Mouse (Mus musculus) forebrain, embryonic 13.5 days (tissue): ENCODE results near the gene Ovol3. TPM values are rescaled to one million over a fixed set of nuclear protein-coding genes. Genes with fewer than 3 reads are reported as not detected.

Source experiments
- ATAC-seq: fragments of 200-750 bp; cut with Nextera tagmentation; 2 replicates; pipeline ENCODE4 v1.8.0; 2017
- H3K27ac ChIP-seq: fragments of 300-500 bp; sonication (generic); 2 replicates; pipeline ENCODE4 v1.5.1; 2015; ENCODE audit warnings: inconsistent platforms, mild to moderate bottlenecking, moderate library complexity
- H3K27me3 ChIP-seq: fragments of 300-500 bp; sonication (generic); 2 replicates; pipeline ENCODE4 v1.6.1; 2015; ENCODE audit warnings: mild to moderate bottlenecking, inconsistent platforms
- H3K36me3 ChIP-seq: fragments of 300-500 bp; sonication (generic); 2 replicates; pipeline ENCODE4 v1.6.1; 2015; ENCODE audit warnings: mild to moderate bottlenecking, inconsistent platforms; ENCODE audit not compliant: poor library complexity, severe bottlenecking
- H3K4me1 ChIP-seq: fragments of 300-500 bp; sonication (generic); 2 replicates; pipeline ENCODE4 v1.6.1; 2015; ENCODE audit warnings: inconsistent platforms
- H3K4me2 ChIP-seq: fragments of 300-500 bp; sonication (generic); 2 replicates; pipeline ENCODE4 v1.6.1; 2015; ENCODE audit warnings: inconsistent platforms, mild to moderate bottlenecking, moderate library complexity
- H3K4me3 ChIP-seq: fragments of 300-500 bp; sonication (generic); 2 replicates; pipeline ENCODE4 v1.5.1; 2015; ENCODE audit warnings: mild to moderate bottlenecking, inconsistent platforms
- H3K9ac ChIP-seq: fragments of 300-500 bp; sonication (generic); 2 replicates; pipeline ENCODE4 v1.6.1; 2015; ENCODE audit warnings: mild to moderate bottlenecking, inconsistent platforms
- H3K9me3 ChIP-seq: fragments of 300-500 bp; sonication (generic); replicated peaks from 2 replicates; pipeline ENCODE4 v1.6.1; 2016; ENCODE audit warnings: inconsistent platforms
- WGBS: fragments of 180-500 bp; shearing (Covaris S2); methylation state at CpG from one replicate; pipeline ENCODE4 v1.1.7; 2015; 5-methylcytosine and 5-hydroxymethylcytosine counted together
- polyA plus RNA-seq: library from polyadenylated mRNA; unstranded; fragments of >200 nt; fragmentation: Nextera tagmentation; extraction: Ambion mirVana; gene quantifications from 2 replicates; pipeline ENCODE4 v1.2.1, GENCODE M21; 2015

The Ovol3 gene
- polyA plus RNA-seq, 1 experiment from 2014 or later: not detected

DNA sequence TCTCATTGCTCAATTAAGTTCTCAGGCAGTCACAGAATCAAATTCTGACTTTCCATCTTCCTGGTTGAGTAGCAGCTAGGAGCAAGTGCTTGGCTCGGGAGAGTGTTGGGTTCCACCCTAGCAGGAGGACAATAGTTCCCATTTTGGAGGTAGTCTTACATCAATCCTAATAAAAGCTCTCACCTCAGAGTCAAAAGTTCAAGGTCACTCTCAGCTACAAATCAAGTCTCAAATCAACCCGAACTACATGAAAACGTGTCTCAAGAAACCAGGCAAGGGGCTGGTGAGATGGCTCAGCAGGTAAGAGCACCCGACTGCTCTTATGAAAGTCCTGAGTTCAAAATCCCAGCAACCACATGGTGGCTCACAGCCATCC, 46.4 kb downstream of the Ovol3 start:
- WGBS: 90% methylated on average over 4 of the region's 4 CpGs
- Histone ChIP-seq H3K36me3 (peaks cover 71% of the 10 kb centered on the region), H3K4me1 (peaks cover 18% of the 10 kb centered on the region), H3K4me2 (no peak overlapping the region), H3K9ac (no peak overlapping the region), H3K4me3 (no peak overlapping the region), H3K27ac (no peak overlapping the region), H3K27me3 (no peaks in the 10 kb centered on the region), H3K9me3 (no peaks in the 10 kb centered on the region)
- no peak for ATAC-seq

DNA sequence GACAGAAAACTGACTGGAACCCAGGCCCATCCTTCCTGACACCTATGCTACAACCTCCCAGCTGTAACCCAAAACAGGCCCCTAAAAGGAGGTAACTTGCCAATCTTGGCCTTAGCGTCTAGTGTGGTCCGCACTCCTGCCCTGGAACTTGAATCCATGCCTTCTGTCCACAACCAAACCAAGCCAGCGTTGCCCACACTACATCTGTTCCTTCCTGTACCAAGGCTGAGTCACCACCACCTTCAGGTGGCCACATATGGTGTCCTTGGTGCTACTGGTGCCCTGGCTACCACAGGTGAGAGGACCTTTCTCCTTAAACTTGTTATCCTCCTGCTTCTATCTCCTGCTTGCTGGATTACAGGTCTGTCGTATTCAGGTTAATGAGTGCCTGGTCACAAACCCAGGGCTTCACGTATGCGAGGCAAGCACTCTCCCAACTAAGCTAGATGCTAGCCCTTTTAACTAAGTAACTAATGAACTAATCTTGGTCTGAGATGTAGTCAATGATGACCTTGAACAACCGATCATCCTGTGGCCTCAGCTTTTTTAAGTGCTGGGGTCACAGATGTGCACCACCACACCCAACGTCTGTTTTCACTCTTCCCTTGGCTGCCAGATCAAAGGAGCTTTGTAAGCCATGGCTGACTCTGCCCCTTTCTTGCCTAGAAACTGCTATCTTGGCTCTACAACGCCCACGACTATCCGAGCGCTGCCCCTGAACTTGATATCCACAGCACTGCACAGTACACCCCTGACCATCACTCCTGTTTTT, 47.0 kb downstream of the Ovol3 start:
- ATAC-seq: no peak
- H3K4me3 ChIP-seq: no peak overlapping the region
- H3K9me3 ChIP-seq: no peaks in the 10 kb centered on the region
- WGBS: 90% methylated on average over 12 of the region's 12 CpGs
- no peaks in the 10 kb centered on the region for H3K27me3 ChIP-seq
- H3K27ac ChIP-seq: no peak overlapping the region
- no peak overlapping the region for H3K4me2 ChIP-seq
- H3K9ac ChIP-seq: no peak overlapping the region
- peaks cover 71% of the 10 kb centered on the region for H3K36me3 ChIP-seq
- H3K4me1 ChIP-seq: peaks cover 21% of the 10 kb centered on the region

DNA sequence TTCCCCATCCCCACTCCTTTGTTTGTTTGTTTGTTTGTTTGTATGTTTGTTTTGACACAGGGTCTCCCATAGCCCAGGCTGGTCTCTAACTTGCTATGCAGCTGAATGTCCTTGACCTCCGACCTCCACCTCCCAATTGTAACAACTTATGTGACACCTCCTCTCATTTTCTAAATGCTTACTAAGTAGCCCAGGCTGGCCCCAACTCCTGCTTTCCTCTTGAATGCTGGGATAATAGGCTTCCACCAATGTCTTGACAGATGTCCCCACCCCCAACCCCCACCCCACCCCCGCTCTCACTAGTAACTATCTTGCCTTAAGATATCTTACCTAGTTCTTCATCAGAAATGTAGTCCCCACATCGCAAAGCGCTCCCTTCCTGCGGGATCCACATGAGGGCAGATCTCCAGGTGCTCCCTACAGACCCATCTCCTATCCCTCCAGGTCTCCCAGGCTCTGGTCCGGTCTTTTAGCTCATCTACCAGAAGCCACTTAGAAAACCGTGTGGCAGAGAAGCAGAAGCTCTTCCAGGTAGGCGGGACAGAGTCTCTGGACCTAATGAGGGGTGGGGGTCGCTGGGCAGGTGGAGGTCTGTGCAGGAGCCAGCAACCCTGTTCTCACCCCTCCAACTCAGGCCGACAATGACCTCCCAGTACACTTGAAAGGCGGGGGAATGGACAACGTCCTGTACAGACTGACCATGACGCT, 50.7 kb downstream of the Ovol3 start:
- H3K4me3 ChIP-seq: no peak overlapping the region
- H3K4me1 ChIP-seq: peaks cover 8% of the 10 kb centered on the region
- H3K36me3 ChIP-seq: peaks cover 41% of the 10 kb centered on the region
- no peaks in the 10 kb centered on the region for H3K27me3 ChIP-seq
- no peak overlapping the region for H3K9ac ChIP-seq
- WGBS: 73% methylated on average over 13 of the region's 13 CpGs
- H3K4me2 ChIP-seq: no peak overlapping the region; the same call in 1 of the 2 replicates
- ATAC-seq: no peak
- H3K27ac ChIP-seq: no peak overlapping the region
- no peaks in the 10 kb centered on the region for H3K9me3 ChIP-seq

DNA sequence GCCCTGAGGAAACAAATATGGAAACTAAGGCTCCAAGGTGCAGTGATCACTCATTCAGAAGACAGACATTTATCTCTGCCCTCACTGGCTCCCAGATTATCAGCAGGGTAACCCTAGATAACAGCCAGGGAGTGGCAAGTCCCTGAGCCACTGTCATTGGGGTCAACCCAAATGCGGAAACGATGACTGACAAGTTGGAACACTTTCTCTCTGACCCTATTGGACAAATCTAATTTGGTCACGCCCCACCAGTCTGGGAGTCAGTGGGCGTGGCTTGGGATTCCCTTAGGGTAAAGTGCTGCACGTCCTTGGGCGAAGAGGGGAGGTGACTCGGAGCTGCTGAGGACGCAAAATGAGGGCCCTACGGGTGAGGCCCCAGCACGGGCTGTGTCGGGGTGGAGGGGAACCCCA, 51.6 kb downstream of the Ovol3 start, which contains the start of gene Cox7a1:
Gene Cox7a1 (plus strand): TSS at position 266 of the 411 bp plus-strand sequence.
- Histone ChIP-seq H3K9me3 (no peaks in the 10 kb centered on the region), H3K4me3 (peak within 1 kb of the TSS; percentile 6; the same call in 1 of the 2 replicates), H3K4me1 (peaks cover 8% of the 10 kb centered on the region), H3K9ac (peak within 1 kb of the TSS; percentile 9; the same call in 1 of the 2 replicates), H3K36me3 (peaks cover 35% of the 10 kb centered on the region), H3K4me2 (peak within 1 kb of the TSS; percentile 44), H3K27ac (no peak within 1 kb of the TSS), H3K27me3 (no peaks in the 10 kb centered on the region)
- ATAC-seq: peak; percentile 60
- under 1% methylated on average over 11 of the region's 11 CpGs for WGBS

Other genes starting within 250 kb of the Ovol3 start
- 9.6 and 10.6 TPM in 2 replicates for gene Zfp14, start 184.3 kb downstream of the Ovol3 start, polyA plus RNA-seq
- 10.3 and 11.8 TPM in 2 replicates for gene Zfp82, start 162.8 kb downstream of the Ovol3 start, polyA plus RNA-seq
- gene Gm26920, start 145.3 kb downstream of the Ovol3 start, polyA plus RNA-seq: 1.7 and 3.5 TPM in 2 replicates
- 19.3 and 20.9 TPM in 2 replicates for gene Zfp566, start 145.2 kb downstream of the Ovol3 start, polyA plus RNA-seq
- 118 and 121 TPM in 2 replicates for gene Zfp260, start 140.9 kb downstream of the Ovol3 start, polyA plus RNA-seq
- gene Zfp382, start 113.8 kb downstream of the Ovol3 start, polyA plus RNA-seq: 19.0 and 21.1 TPM in 2 replicates
- 19.5 and 23.7 TPM in 2 replicates for gene Zfp146, start 66.0 kb downstream of the Ovol3 start, polyA plus RNA-seq
- gene Cox7a1, start 51.6 kb downstream of the Ovol3 start, polyA plus RNA-seq: 1.7 and 4.4 TPM in 2 replicates
- gene Capns1, start 36.9 kb downstream of the Ovol3 start, polyA plus RNA-seq: 51.9 and 54.9 TPM in 2 replicates
- gene Polr2i, start 3.8 kb downstream of the Ovol3 start, polyA plus RNA-seq: 189 and 194 TPM in 2 replicates
- gene Tbcb, start 3.5 kb downstream of the Ovol3 start, polyA plus RNA-seq: 318 and 339 TPM in 2 replicates
- 0.21 and 0.68 TPM in 2 replicates for gene Thap8, start 44.4 kb upstream of the Ovol3 start, polyA plus RNA-seq
- gene Wdr62, start 44.7 kb upstream of the Ovol3 start, polyA plus RNA-seq: 11.6 and 13.2 TPM in 2 replicates
- 88.8 and 91.4 TPM in 2 replicates for gene Clip3, start 56.0 kb upstream of the Ovol3 start, polyA plus RNA-seq
- 101 and 102 TPM in 2 replicates for gene Alkbh6, start 73.0 kb upstream of the Ovol3 start, polyA plus RNA-seq
- gene Syne4, start 79.1 kb upstream of the Ovol3 start, polyA plus RNA-seq: 9.2 and 12.7 TPM in 2 replicates
- gene E130208F15Rik, start 86.0 kb upstream of the Ovol3 start, polyA plus RNA-seq: not detected in 2 replicates
- 24.2 and 24.7 TPM in 2 replicates for gene Sdhaf1, start 88.2 kb upstream of the Ovol3 start, polyA plus RNA-seq
- gene Lrfn3, start 127.0 kb upstream of the Ovol3 start, polyA plus RNA-seq: 8.1 and 9.7 TPM in 2 replicates
- gene Tyrobp, start 178.0 kb upstream of the Ovol3 start, polyA plus RNA-seq: 12.1 and 15.6 TPM in 2 replicates
- 0.88 TPM in 1 of 2 replicates, not detected in the other for gene Hcst, start 184.1 kb upstream of the Ovol3 start, polyA plus RNA-seq
- 1.3 and 1.6 TPM in 2 replicates for gene Nfkbid, start 186.0 kb upstream of the Ovol3 start, polyA plus RNA-seq
- gene Aplp1, start 209.8 kb upstream of the Ovol3 start, polyA plus RNA-seq: 306 and 329 TPM in 2 replicates
- gene Kirrel2, start 222.0 kb upstream of the Ovol3 start, polyA plus RNA-seq: 0.36 and 0.65 TPM in 2 replicates
- 0.15 and 0.18 TPM in 2 replicates for gene Nphs1, start 222.6 kb upstream of the Ovol3 start, polyA plus RNA-seq